Mouse (Mus musculus) thymus, postnatal 10 days (tissue): ENCODE data around the gene Magoh.

ENCODE experiments used
- DNase-seq, 2 experiments: peaks; one replicate each; pipeline ENCODE4 v3.0.0; 2021; ENCODE audit warnings: low spot score in 2 of 2

The Magoh gene

DNA sequence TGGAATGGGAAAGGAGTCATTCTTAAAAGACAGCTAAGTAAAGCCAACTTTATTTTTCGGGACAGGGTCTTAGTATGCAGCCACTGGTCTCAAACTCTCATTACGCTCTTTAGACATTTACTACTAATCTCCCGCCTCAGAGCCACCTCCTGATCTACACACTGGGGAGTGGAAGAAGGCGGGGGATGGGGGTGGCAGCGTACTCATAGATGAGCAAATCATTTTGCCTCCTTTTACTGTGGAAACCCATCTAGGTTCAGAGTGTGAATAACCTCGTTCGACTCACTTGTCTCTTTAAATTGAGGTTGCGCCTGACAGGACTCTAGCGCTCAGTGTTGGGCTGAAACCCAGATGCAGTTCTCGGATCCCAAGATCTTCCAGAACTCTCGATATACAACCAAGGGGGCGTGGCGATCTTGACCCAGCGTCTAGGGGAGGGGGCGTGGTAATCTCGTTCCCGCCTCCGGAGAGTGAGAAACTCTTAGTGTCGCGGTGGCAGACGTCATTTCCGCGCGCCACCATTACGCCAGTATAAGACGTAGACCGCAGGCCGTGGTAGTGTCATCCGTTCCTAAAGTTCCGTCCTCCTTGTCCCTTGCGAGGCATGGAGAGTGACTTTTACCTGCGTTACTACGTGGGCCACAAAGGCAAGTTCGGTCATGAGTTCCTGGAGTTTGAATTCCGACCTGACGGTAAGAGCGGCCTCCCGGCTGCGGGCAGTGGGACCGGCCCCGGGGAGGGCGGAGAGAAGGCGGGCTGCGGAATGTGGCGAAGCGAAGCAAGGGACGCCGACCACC lies at the start of gene Magoh:
Gene Magoh, plus strand, starts transcription at position 502 of the 797 bp plus-strand sequence.
- peak; percentile 90 to 93 for DNase-seq

- DNase-seq = no peak
Measured at GRCm38 (mm10) chr4:107830189-107830588, 49.4 kb upstream of the Magoh start.

GRCm38 (mm10) chr4:107830821-107831221 lies 48.7 kb upstream of the Magoh start:
- no peak for DNase-seq

DNA sequence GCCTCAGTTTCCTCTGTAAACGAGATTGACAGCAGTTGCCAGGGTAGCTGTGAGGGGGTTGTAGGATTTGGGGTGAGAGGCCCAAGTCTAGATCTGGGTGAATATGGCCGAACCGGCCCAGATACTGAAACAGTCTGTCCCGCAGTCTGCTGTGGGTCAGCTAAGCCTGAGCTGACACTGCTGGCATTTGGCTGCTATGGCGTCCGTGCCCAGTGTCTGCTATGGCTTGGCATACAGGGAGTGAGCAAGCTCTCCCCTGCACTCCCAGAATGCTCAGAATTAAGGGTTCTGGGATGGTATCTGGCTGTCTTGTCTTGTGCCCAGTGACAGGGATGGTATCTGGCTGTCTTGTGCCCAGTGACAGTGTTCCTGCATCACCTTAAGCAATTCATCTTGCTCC lies 47.9 kb upstream of the Magoh start:
- DNase-seq = no peak

- no peak for DNase-seq
Measured at GRCm38 (mm10) chr4:107833525-107833924, 46.0 kb upstream of the Magoh start.

DNA sequence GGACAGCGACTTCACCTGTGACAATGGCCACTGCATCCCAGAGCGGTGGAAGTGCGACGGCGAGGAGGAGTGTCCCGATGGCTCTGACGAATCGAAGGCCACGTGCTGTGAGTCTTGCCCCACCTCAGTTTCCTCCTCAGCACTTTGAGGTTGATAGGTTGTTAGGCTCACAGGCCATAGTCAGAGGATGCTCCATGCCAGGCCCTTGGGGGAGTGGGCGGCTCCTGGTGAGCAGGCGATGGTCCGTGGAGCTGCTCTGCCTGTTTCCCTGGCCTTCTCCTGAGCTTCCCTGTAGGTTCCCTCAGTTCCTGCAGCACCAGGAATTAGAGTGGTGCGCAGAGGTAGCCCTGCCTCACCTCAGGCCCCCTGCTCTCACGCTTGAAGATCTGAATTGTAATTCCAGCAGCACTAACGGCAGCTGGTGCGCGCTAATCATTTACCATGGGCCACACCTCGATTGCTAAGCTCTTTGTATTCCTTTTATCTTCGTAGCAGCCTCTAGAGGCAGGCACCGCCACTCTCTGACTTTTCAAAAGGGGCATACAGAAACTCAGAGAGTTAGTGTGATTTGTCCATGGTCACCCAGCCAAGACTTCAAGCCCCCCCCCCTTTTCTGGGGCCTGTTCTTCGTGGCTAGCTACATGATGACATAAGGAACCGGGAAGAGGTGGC lies 44.8 kb upstream of the Magoh start:
- no peak for DNase-seq

- DNase-seq = no peak
Measured at GRCm38 (mm10) chr4:107835508-107835909, 44.0 kb upstream of the Magoh start.

DNA sequence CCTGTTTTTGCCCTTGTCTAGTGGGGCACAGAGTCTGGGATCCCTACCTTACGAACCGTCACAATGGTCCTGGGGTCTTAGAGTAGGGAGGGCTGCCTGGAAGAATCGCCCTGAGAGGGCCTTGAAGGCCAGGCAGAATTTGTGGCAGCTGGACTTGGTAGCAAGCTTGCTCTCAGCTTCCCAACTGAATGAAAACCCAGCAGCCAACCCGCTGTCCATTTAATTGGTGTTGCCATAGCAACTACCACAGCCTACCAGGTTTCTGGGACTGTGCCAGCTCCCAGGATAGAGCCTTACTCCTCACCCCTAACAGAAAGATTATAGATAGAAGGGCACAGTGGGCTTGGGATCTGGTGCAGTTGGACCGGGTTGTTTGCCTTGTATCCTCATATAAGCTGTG lies 42.8 kb upstream of the Magoh start:
- DNase-seq = no peak

- no peak for DNase-seq
Measured at GRCm38 (mm10) chr4:107837910-107838309, 41.6 kb upstream of the Magoh start.

DNA sequence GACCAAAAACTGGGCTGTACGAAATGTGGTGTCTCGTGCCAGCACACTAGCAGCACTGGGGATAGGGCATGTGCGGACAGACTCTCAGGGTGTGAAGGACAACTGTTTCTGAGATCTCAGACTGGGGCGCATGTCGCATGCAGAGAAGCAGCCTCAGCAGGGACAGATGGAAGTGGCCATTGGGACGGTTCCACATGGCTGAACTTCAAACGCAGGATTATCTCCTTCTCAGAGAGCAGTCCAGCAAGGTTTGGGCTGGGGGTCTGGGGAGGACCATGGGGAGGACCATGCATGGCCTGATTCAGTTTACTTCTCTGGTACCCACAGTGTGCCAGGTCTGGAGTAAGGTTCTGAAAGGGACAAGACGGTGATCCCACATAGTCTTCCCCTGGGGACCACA lies 35.9 kb upstream of the Magoh start:
- no peak for DNase-seq

DNA sequence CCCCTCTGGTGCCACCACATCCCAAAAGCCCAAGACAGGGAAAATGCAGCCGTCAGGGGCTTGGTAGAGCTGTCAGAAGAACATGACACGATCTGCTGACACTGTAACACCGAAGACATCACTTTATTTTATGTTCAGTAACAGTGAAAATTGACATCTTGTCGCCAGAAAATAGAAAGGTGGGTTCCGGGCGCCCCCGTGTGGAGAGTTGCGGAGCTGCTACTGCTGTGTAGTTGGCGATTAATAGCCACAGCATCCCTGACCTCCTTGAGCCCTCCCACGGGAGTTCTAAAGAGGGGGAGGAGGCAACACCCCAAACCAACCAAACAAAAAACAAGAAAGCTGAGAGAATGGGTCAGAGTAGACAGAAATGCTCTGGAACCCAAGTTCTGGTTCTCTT lies 34.6 kb upstream of the Magoh start:
- DNase-seq = peak; percentile 36 to 79

- DNase-seq = no peak
Measured at GRCm38 (mm10) chr4:107846795-107847194, 32.8 kb upstream of the Magoh start.

DNA sequence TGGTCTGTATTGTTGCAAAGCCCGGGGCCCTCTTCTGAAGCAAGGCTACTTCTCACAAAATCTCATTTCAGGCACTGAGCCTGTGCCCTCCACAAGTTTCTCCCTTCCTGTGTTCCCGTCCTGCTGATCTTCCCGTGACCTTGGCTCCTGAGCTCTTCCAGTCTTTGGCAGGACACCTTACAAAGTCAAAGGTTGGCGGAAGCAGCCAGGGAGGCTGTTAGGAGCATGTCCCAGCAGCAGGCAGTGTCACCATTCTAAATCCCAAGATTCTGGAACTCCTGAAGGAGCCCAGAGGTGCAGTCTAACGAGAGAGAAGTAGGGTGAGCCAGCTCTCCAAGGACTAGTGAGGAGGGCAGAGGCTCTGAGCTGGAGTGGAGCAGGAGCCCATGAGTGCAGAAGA lies 31.0 kb upstream of the Magoh start:
- DNase-seq = no peak

DNA sequence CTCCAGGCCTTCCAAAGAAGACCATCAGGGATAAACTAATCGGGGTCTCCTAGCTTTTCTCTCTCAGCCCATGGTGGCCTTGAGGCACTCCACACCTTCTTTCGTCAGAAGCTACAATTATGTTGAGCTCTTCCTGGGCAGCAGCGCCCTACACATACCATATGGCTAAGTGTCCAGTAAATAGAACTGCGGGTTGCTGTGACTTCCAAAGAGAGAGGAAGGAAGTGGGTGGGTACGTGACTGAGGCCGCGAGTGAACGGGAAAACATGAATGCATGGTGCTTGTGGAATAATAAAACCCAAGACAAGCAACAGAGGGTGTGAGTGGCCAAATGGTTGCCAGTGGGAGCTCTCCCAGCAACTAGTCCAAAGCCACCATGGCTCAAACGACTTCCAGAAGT lies 29.9 kb upstream of the Magoh start:
- no peak for DNase-seq

GRCm38 (mm10) chr4:107850091-107850490 lies 29.5 kb upstream of the Magoh start:
- no peak for DNase-seq

DNA sequence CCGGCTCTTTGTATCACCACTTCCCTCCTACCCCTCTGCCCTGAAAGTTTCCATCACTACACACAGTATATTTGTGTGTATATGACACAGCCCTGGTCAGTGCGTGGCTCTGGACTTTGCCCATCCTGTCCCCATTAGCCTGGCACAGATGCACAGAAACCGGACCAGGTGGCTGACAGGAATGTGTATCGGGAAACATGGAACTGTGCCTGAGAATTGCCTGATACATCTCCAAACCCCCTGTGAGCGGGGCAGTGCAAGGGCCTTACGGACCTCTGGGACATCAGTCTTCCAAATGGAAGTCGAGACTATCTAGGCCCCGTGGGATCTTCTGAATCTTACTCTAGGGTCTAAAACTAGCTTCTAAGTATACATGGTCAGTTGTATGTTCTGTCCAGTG lies 26.2 kb upstream of the Magoh start:
- no peak for DNase-seq

DNA sequence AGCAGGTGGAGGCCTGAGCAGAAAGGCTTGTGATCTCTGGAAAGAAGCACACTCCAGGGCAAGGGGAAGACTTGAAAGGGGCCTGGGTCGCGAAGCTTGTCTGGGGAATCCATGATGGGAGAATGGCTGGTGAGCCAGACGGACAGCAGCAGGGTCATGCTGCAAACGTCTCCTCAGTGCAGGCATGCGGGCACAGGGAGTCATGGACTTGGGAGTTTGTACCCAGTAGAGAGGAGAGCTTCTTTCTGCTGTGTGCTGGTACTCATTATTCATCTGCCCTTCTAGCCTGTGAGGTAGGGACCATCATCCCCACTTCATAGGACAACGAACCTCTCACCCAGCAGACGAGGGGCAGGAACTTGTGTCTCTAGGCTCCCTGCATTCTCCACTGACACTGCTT lies 25.7 kb upstream of the Magoh start:
- DNase-seq = no peak

GRCm38 (mm10) chr4:107856958-107857686 lies 22.4 kb upstream of the Magoh start:
- DNase-seq = no peak

DNA sequence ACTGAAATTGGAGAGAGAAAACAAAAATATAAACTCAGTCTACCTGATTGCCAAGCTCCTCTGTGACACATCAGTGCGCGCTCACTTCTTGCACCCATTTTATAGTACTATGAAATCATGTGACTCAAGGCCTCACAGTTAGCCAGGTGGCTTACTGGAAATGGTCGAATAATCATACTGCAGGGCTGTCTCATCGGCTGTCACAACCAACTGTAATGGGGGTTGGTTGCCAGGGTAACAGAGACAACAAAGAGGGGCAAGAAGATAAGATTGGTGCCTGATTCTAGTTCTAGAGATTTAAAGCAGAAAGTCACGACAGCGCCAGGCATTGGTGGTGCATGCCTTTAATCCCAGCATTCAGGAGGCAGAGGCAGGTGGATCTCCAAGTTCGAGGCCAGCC lies 20.6 kb upstream of the Magoh start:
- DNase-seq = no peak

DNA sequence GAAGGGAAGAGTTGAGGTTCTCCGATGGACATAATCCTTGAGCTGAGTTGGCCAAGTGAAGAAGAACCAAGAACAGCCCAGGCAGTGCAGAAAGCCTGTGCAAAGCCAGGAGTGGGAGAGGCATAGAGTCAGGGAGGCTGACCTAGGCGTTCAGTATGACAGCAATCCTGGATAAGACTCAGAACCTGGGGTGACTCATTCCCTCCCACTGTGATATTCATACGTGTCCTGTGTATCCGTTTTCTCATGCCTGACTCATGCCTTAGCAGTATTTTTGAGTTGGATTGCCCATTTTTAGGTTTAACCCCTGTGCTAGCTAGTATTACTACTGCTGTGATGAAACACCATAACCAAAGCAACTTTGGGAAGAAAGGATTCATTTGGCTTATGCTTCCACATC lies 14.7 kb upstream of the Magoh start:
- DNase-seq = no peak

GRCm38 (mm10) chr4:107881631-107882030 lies 2.1 kb downstream of the Magoh start:
- DNase-seq = no peak

DNA sequence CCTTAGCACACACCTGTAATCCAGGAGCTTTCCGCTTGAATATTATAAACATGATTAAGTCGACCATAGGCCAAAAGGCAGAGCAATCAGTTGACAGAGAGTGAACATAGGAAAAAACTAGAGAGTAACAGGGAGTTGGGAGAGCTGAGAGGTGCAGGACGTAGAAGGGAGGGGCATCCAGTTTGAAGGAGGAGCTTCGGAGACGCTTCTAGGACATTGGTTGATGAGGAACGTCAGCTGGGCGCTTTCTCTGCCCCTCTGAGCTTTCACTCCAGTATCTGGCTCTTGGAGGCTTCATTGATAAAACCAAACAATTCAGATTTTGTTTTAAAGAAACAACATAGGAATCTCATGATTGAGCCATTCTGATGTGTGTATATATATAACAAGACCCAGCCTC lies 6.8 kb downstream of the Magoh start:
- DNase-seq = no peak

GRCm38 (mm10) chr4:107889385-107889730 lies 9.8 kb downstream of the Magoh start:
- DNase-seq = no peak
